Mouse (Mus musculus) intestine, postnatal 0 days (tissue): Measurements from ENCODE around the gene Krtap5-1. TPM values are rescaled to one million over a fixed set of nuclear protein-coding genes. Genes with fewer than 3 reads are reported as not detected.
"Not testable (repeated sequence)": the region's sequence is repeated elsewhere in the genome, so short reads cannot be mapped to it uniquely, and the experiment has no call there.

Source experiments
- ATAC-seq: fragments of 200-750 bp; cut with Nextera tagmentation; 2 replicates; pipeline ENCODE4 v1.8.0; 2017; ENCODE audit warnings: mild to moderate bottlenecking, moderate TSS enrichment, moderate library complexity
- H3K27ac ChIP-seq: fragments of 300-500 bp; sonication (generic); 2 replicates; pipeline ENCODE4 v1.5.1; 2014; ENCODE audit warnings: mild to moderate bottlenecking, low read depth, low read length, moderate library complexity
- H3K27me3 ChIP-seq: fragments of 300-500 bp; sonication (generic); replicated peaks from 2 replicates; pipeline ENCODE4 v1.6.1; 2014; ENCODE audit warnings: low read length, mixed read lengths; ENCODE audit not compliant: control insufficient read depth, insufficient read depth
- H3K36me3 ChIP-seq: fragments of 300-500 bp; sonication (generic); 2 replicates; pipeline ENCODE4 v1.6.1; 2014; ENCODE audit warnings: mild to moderate bottlenecking, moderate library complexity; ENCODE audit not compliant: control insufficient read depth, insufficient read depth
- H3K4me1 ChIP-seq: fragments of 300-500 bp; sonication (generic); replicated peaks from 2 replicates; pipeline ENCODE4 v1.6.1; 2014; ENCODE audit warnings: antibody characterized with exemption, low read length, mixed read lengths; ENCODE audit not compliant: control insufficient read depth, insufficient read depth
- H3K4me2 ChIP-seq: fragments of 300-500 bp; sonication (generic); replicated peaks from 2 replicates; pipeline ENCODE4 v1.6.1; 2014; ENCODE audit warnings: low read depth, mild to moderate bottlenecking, moderate library complexity
- H3K4me3 ChIP-seq: fragments of 300-500 bp; sonication (generic); 2 replicates; pipeline ENCODE4 v1.5.1; 2014; ENCODE audit warnings: low read depth, low read length
- H3K9ac ChIP-seq: fragments of 300-500 bp; sonication (generic); 2 replicates; pipeline ENCODE4 v1.6.1; 2014; ENCODE audit warnings: mild to moderate bottlenecking, low read depth, low read length
- H3K9me3 ChIP-seq: fragments of 300-500 bp; sonication (generic); 2 replicates; pipeline ENCODE4 v1.6.1; 2016; ENCODE audit warnings: mixed run types; ENCODE audit not compliant: control insufficient read depth
- CTCF ChIP-seq: sonication (generic); IDR thresholded peaks from 2 replicates; pipeline ENCODE4 v1.5.1; 2016; ENCODE audit warnings: low read depth, mild to moderate bottlenecking, control low read depth, antibody characterized with exemption, moderate library complexity
- WGBS: fragments of 180-500 bp; shearing (Covaris S2); extraction: QIAGEN DNeasy Blood & Tissue Kit; methylation state at CpG from one replicate; pipeline ENCODE4 v1.1.7; 2014; 5-methylcytosine and 5-hydroxymethylcytosine counted together
- polyA plus RNA-seq: library from polyadenylated mRNA; unstranded; fragments of >200 nt; fragmentation: Nextera tagmentation; extraction: Ambion mirVana; gene quantifications from 2 replicates; pipeline ENCODE4 v1.2.1, GENCODE M21; 2015

The Krtap5-1 gene
- polyA plus RNA-seq, 1 experiment from 2014 or later = not detected

- peak overlapping the region; percentile 96 for H3K4me2 ChIP-seq
- peak; percentile 70 for ATAC-seq
- no peaks in the 10 kb centered on the region for H3K9me3 ChIP-seq
- H3K27ac ChIP-seq = peak overlapping the region; percentile 64
- H3K4me3 ChIP-seq = peak overlapping the region; percentile 62
- no peaks in the 10 kb centered on the region for H3K27me3 ChIP-seq
- no peaks in the 10 kb centered on the region for H3K4me1 ChIP-seq
- H3K9ac ChIP-seq = peak overlapping the region; percentile 54
- H3K36me3 ChIP-seq = no peaks in the 10 kb centered on the region
- peak; percentile 89 for TF ChIP-seq CTCF
- whole genome bisulfite sequencing = 0% methylated on average over 19 of the region's 19 CpGs
Observed at GRCm38 (mm10) chr7:142284615-142285080, 12.3 kb downstream of the Krtap5-1 start.

DNA sequence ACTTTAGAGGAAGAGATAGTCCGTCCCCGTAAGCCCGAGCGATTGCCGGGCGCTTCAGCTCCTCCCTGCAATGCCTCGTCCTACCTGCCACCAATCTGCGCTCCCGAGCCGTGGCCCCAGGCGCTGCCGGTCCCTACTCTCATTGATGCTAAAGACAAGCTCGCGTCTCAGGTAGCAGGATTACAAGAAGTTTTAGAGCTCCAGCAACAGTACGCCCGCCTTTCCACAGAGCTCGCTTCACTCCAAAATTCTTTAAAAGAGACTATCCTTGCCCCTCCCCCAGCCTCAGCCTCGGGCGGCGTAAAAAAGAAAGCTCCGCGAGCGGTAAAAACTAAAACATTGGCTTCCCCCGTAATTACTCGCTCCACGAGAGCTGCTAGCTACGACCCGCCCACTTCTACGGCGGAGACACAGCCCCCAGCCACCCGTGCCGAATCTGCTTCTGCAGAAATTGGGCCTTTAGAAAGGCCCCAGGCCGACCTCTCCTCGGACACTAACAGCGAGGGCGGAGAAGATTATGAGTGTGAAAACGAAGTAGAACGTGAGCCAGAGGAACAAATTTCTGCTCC, 12.8 kb downstream of the Krtap5-1 start:
- TF ChIP-seq CTCF = peak; percentile 46
- Histone ChIP-seq H3K4me1 (no peaks in the 10 kb centered on the region), H3K27ac (peak overlapping the region; percentile 64), H3K4me2 (peak overlapping the region; percentile 96), H3K27me3 (no peaks in the 10 kb centered on the region), H3K4me3 (peak overlapping the region; percentile 62), H3K36me3 (no peaks in the 10 kb centered on the region), H3K9me3 (no peaks in the 10 kb centered on the region), H3K9ac (peak overlapping the region; percentile 54)
- under 1% methylated on average over 38 of the region's 38 CpGs for WGBS
- ATAC-seq = peak; percentile 67

DNA sequence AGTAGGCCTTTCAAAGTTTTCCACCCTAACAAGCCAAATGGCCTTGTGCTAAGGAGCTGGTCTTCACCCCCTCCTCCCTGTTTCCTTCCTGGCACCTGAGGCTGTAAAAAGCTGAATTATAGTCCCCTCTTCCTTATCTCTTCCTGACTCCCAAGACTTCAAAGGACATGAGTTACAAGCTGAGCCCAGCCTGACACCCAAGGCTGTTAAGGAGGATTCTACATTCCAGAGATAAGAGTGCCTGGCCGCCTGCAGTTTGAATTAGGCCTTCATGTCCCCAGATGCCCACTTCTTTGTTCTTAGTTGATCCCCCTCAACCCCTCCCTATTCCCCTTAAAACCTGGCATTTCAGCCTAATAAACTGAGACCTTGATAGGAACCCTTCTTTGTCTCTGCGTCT, 14.1 kb downstream of the Krtap5-1 start:
- WGBS = 26% methylated on average over 2 of the region's 2 CpGs
- H3K4me2 ChIP-seq, ATAC-seq, H3K4me1 ChIP-seq, H3K9me3 ChIP-seq, H3K4me3 ChIP-seq, H3K36me3 ChIP-seq, H3K27me3 ChIP-seq, H3K27ac ChIP-seq, H3K9ac ChIP-seq: not testable (repeated sequence)

GRCm38 (mm10) chr7:142279291-142279690, 17.6 kb downstream of the Krtap5-1 start:
- not testable (repeated sequence) for H3K27me3 ChIP-seq, ATAC-seq, H3K27ac ChIP-seq, H3K36me3 ChIP-seq, H3K4me1 ChIP-seq, H3K9ac ChIP-seq, H3K9me3 ChIP-seq, H3K4me2 ChIP-seq, H3K4me3 ChIP-seq
- WGBS = 92% methylated on average over 1 of the region's 1 CpGs
- TF ChIP-seq CTCF = peak; percentile 52

GRCm38 (mm10) chr7:142278183-142278582, 18.7 kb downstream of the Krtap5-1 start:
- not testable (repeated sequence) for H3K9me3 ChIP-seq, H3K27ac ChIP-seq, H3K9ac ChIP-seq, H3K36me3 ChIP-seq, H3K27me3 ChIP-seq, ATAC-seq, H3K4me2 ChIP-seq, H3K4me1 ChIP-seq, H3K4me3 ChIP-seq
- WGBS = 0% methylated on average over 3 of the region's 3 CpGs
- peak; percentile 75 for TF ChIP-seq CTCF

DNA sequence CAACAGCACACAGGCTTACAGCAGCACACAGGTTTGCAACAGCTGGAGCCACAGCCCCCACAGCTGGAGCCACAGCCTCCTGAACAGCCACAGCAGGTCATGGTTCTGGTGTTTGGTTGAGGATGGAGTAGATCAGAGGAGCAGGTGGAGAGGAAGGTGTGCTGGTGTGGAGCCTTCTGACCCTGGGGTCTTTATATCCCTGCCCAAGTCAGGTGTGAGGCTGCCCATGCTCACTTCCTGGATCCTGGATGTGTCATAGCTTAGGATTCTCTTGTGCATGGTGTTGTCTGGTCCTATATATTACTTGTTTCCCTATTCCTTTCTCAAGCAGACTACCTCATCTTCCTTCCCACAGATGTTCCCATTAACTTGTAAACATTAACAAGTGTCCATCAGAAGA, 22.7 kb downstream of the Krtap5-1 start, which contains the start of gene Gm4559:
TSS of gene Gm4559 (minus strand) at position 101 of the 400 bp plus-strand sequence.
- not testable (repeated sequence) for H3K27ac ChIP-seq, H3K4me3 ChIP-seq, H3K9me3 ChIP-seq, H3K27me3 ChIP-seq, H3K4me1 ChIP-seq, ATAC-seq, H3K36me3 ChIP-seq, H3K9ac ChIP-seq, H3K4me2 ChIP-seq

DNA sequence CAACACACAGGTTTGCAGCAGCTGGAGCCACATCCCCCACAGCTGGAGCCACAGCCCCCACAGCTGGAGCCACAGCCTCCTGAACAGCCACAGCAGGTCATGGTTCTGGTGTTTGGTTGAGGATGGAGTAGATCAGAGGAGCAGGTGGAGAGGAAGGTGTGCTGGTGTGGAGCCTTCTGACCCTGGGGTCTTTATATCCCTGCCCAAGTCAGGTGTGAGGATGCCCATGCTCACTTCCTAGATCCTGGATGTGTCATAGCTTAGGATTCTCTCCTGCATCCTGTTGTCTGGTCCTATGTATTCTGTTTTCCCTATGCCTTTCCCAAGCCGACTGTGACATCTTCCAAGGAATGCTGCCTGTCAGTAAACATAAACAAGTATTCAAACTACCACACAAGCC, 38.7 kb downstream of the Krtap5-1 start, which contains the start of gene Gm2431:
TSS of gene Gm2431 (minus strand) at position 101 of the 400 bp plus-strand sequence.
- not testable (repeated sequence) for H3K36me3 ChIP-seq, H3K9me3 ChIP-seq, H3K4me2 ChIP-seq, H3K4me1 ChIP-seq, H3K4me3 ChIP-seq, H3K9ac ChIP-seq, H3K27me3 ChIP-seq, ATAC-seq, H3K27ac ChIP-seq
- WGBS = 30% methylated on average over 1 of the region's 1 CpGs
